Mouse (Mus musculus): ENCODE data around the gene S1pr2.
"Not testable (repeated sequence)": the region's sequence is repeated elsewhere in the genome, so short reads cannot be mapped to it uniquely, and the experiment has no call there.

The S1pr2 gene

DNA sequence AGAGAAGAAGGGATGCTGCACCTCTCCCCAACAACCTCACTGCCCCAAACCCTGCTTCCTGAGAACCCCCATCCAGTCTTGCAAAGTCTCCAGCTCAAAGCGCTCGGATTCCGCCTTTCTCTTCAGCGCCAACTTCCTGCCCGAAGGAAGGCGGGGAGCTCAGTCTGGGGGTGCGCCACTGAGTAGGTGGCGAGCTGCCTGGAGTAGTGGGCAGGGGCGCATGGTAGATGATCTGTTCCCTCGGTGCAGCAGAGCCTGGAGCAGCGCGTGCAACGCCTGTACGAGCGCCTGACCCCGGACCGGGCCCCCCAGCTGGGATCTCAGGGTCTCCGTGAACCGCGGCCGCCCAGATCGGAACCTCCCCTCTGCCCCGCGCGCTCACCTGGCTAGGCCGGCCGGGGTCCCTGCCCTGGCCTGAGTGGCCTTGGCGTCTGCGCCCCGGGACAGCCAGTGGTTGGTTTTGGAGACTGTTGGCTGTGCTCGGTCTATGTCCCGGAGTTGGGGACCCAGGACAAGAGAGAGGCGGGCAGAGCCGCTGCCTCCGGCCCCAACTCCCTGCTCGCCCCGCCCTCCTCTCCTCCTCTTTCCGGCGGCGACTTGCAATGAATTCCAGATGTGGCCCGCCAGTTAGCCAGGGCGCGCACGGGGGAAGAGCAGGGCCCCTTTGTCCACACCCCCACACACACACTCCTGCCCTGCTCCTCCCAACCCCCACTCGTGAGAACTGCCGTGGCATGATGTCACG, at the start of gene S1pr2:
Gene S1pr2 (minus strand): TSS at position 566 of the 745 bp plus-strand sequence.
- peak; percentile 90 to 94 for DNase-seq

DNA sequence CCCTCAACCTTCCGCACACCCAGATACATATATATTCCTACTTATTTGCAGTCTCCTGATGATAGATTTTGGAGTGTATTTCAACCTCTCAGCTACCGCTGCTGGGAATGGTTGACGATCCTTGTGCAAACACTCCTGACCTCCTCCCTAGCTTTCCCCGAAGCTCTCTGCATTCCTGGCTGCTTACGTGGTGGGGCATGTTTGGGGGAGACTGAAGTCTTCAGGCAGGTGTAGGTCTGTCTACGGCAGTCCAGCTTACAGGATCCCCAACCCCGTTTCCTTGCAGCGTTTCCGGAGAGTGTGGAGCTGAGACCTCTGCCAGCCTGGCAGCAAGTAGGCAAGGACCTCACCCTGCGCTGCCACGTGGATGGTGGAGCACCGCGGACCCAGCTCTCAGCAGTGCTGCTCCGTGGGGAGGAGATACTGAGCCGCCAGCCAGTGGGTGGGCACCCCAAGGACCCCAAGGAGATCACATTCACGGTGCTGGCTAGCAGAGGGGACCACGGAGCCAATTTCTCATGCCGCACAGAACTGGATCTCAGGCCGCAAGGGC, 48.8 kb upstream of the S1pr2 start:
- no peak for DNase-seq

DNA sequence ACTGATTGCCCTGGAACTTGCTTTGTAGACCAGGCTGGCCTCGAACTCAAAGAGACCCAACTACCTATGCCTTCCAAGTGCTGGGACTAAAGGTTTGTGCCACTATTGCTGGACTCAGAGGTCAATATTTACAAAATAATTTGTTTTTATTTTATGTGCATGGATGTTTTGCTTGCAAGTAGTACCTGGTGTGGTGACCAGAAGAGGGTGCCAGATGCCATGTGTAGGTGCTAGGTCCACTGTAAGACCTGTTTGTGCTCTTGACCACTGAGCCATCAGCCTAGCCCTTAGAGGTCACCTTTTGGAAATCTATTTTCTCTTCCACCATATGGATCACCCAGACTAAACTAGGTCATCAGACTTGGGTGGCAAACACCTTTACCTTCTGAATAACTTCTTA, 46.1 kb upstream of the S1pr2 start:
- DNase-seq, result no peak

DNA sequence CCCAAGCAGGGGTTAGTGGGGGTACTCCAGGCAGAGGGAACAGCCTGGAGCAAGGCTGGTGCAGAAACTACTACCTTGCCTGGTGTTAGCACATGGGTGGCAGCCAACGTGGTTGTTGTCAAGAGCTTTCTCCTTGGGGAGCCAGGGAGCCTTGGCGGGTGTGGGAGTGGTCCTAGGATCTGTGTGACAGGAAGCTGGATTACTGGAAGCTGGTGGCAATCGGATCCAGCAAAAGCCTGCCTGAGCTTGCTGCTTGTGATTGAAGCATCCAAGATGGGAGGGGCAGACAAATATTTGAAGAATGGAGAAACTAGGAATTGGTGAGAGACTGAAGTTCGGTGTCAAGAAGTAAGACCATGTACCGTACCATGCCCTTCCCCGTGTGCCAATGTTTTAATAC, 45.7 kb upstream of the S1pr2 start:
- DNase-seq, result no peak

DNA sequence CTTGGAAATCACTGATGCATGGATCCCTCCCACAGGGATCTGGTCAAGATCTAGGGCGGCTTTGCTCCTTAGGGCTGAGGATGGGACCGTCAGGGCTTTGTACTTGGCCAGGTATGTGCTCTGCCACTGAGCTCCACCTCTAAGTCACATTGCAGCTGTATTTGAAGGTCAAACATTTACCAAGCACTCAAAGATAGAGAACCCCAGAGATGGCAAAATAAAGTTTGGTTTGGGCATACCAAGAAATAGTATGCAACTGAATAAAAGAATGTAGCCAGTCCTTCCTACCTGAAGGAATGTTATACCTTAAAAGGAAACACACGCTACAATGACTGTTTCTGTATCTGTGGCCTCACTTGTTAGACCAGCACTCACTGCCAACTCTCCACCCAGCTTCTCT, 44.8 kb upstream of the S1pr2 start:
- DNase-seq, result no peak

DNA sequence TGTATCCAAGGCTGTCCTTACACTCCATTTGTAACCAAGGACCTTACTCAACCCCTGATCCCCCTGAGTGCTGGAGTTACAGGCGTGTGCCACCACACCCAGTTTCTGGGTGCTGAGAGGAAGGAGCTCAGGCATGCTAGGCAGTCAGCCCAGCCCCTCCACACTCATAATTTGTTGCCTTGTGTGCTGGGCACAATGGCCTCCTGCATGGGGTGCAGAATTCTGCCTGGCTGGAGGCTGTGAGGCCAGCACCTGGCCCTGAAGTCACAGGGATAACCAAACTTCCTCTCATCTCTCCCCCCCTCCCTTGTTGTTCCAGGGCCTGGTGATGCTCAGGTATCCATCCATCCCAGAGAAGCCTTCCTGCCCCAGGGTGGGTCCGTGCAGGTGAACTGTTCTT, 42.0 kb upstream of the S1pr2 start:
- DNase-seq, result no peak

DNA sequence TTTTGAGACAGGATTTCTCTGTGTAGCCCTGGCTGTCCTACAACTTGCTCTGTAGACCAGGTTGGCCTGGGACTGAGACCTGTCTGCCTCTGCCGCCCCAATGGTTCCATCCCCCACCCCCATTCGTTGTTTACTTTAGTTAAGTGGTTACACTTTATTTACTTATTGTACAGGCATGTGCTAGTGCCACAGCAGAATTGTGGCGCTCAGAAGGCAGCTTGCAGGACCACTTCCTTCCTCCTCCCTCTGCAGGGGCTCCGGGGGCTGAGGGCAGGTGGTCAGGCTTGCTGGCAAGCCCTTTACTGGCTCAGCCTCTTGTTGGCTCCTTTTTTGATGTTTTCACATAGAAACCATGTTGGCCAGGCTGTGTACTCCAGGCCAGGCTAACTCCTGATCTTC, 40.6 kb upstream of the S1pr2 start:
- no peak for DNase-seq

DNA sequence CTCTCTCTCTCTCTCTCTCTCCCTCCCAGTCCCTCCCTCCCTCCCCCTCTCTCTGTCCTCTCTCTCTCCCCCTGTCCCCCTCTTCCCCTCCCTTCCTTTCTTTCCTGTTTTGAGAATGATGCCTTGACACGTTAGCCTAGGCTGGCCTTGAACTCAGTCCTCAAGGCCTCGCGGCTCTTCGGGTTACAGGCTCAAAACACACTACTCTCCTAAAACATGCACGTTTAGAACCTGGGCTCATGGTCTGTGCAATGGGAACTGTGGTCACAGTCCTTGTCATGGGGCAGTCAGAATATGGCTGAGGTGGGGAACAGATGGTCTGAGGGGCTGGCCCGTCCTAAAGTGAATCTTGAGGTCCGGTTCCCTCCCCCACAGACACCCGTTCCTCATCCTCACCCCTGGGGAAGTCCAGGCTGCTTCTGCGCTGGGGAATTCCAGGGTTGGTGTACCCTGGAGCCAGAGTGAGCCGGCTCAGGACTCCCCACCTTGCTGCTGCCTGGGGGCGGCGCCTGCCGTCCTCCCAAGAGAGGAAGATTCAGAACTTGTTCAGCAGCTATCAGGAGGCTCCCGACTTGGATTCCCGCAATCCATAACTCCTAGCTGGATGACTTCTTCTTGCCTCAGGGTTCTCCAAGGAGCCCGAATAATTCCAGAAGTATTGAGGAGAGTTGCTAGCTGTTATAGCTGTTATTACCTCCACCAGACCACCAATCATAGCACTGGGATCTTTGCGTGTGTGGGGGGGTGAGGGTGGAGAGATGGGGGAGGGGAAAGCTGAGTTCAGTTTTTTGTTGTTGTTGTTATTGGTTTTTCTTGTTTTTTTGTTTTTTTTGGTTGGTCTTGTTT, 40.0 kb upstream of the S1pr2 start:
- peak; percentile 33 to 52 for DNase-seq

DNA sequence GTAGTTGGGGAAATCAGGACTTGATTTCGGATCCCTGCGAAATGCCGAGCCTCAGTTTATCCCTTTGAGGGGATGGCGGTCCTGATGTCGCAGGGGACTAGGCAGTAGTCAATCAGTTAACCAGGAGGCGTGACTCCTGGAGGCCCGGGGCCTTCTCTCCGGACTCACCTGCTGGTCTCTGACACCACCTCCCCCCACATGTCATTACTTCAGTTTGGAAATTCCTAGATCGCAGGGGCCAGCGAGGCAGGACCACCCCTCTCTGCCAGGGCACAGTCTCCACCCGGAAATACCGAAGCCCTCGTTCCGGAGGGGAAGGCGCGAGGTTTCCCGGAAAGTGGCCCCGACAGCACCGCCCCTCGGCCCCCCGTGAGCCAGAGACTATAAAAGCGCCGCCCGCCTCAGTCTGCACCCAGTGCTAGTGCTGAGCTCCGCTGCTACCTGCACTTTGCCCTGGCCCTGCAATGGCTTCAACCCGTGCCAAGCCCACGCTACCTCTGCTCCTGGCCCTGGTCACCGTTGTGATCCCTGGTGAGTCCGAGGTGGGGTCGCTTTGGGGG, 39.1 kb upstream of the S1pr2 start, which contains the start of gene Icam1:
Gene Icam1 (plus strand): TSS at position 415 of the 560 bp plus-strand sequence.
- peak; percentile 82 to 89 for DNase-seq

DNA sequence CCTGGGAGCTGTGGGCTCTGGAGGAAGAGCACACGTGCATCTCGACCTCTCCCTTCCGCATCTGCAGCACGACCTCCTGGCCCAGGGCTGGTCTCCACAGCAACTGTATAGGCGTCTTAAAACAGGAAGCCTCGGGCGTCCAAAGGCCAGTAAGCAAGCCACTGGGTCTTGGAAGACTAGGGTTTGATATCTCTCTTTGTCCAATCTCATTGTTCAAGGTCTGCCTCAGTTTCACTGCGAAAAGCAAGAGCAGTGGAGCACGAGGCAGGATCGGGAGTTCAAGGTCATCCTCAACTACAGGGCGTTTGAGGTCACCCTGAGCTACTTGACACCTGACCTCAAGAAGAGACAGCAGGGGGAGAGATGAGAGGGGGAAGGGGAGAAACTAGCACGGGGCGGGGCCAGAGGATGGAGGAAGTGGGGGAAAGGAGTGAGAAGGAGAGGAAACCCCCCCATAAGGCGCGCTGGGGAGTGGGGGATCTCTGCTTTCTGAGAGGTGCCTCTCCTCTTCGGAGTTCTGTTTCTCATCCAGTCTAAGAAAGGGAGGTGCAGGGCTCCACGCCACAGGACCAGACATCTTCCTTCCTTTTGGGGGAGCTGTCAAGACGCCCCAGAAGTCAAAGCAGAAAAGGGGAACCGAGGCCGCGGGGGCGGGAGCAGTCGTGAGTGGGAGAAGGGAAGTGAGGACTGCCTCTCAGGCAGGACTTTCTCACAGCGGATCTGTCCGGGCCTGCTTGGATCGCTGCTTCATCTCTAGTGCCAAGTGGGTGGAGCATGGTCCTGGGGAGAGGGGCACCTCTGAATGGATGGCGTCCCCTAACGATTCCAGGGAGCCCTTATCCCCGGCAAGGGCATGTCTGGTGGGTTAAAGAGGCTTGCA, 38.4 kb upstream of the S1pr2 start:
- DNase-seq, result peak; percentile 69 to 78

DNA sequence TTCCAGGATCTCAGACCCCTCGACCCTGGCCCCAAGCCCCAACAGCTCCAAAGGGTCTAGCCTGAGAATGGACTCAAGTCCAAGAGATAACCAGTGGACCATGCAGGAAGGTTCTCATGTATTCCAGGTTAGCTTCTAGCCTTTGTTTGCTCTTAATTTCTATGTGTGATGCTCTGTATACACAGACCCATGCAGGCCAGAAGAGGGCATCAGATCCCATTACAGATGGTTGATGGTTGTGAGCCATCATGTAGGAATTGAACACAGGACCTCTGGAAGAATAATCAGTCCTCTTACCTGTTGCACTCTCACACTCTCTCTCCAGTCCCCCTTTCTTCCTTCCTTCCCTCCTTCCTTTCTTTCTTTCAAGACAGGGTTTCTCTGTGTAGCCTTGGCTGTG, 35.8 kb upstream of the S1pr2 start:
- DNase-seq, result no peak

DNA sequence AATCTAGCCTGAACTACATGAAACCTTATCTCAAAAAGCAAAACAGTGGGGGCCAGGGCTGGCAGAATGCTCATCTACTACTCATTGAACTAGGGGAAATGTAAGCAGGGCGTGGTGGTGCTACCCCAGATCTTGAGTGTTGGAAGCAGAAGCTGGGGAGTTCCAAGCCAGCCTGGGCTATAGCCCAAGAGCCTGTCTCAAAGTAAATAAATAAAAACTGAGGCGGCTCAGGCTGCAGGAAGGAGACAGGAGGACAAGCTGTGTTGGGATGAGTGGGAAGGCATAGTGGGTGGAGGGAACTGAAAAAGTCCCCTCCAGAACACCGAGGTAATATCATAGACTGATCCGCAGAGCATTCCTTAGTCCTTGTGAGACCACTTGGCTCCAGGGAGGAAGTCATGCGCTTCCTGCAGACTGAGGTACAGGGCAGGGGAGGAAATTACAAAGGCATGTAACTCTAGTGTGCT, 35.3 kb upstream of the S1pr2 start:
- peak; percentile 45 to 53 for DNase-seq

DNA sequence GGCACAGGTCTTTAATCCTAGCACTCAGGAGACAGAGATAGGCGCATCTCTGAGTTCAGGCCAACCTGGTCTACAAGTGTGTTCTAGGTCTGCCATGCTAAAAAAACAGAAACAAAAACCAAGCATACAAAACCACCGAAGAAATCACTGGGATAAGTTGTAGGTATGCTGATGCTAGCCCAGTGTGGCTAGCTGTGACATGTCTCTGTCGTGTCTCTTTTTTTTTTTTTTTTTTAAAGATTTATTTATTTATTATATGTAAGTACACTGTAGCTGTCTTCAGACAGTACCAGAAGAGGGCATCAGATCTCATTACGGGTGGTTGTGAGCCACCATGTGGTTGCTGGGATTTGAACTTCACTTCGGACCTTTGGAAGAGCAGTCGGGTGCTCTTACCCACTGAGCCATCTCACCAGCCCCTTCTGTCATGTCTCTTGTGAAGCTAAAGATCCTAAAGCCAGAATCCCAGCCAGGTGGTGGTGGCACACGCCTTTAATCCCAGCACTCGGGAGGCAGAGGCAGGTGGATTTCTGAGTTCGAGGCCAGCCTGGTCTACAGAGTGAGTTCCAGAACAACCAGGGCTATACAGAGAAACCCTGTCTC, 34.5 kb upstream of the S1pr2 start:
- not testable (repeated sequence) for DNase-seq

DNA sequence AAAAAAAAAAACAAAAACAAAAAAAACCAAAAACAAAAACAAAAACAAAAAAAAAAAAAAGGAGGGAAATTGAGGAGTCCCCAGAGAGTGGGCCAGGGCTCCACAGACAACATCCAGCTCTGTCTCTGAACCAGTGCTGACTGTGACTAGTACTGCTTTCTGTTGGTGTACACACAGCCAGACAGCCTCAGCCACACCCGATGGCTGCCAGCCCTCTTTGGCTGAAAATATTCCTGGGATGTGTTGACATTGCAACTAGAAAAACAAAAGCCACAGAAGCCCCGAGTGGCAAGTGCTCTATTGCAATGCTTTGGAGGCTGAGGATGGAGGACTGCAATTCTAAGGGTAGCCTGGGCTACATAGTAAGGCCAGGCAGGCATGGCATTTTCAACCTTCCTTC, 33.8 kb upstream of the S1pr2 start:
- no peak for DNase-seq

DNA sequence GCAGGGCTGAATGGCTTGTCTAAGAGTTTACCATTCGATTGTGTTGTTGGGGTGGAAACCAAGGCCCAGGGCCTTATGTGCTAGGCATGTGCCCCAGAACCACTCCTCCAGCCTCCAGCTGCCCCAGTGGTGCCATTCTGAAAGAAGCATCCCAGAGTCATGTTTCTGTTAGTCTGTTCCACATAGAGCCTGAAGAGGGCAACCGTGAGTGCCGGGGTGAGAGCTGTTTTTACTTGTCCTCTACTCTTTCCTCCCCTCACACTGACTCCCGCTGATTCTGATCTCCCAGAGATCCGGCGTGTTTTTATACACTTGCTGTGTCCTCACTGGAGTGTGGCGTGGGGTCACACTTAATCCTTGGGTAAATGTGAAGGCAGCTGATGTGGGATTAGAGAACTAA, 31.4 kb upstream of the S1pr2 start:
- no peak for DNase-seq

DNA sequence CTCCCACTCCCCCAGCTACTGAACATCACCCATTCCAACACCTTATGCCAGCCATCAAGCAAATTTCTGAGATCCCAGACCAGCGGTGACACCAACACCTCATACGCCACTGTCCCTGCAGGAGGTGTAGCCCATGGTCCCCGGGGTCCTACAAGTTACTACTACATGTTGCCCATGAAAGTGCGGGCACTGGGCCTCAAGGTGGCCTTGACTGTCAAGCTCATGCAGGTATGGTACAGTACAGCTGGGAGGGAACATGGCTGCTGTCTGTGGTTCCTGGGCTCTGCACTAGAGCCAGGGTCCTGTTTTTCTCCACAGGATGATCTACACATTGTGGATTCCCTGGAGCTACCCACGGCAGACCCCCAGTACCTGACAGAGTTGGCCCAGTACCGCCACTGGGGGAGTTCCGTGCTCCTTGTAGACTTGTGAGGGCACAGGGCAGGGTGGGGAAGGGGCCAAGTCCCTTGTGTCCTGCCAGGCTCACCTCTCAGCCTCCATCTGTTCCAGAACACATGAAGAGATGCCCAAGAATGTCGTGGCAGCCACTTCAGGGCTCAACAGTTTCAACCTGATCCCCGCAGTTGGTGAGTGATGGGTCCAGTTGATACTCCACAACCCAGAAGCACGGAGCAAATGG, 30.9 kb upstream of the S1pr2 start:
- no peak for DNase-seq

DNA sequence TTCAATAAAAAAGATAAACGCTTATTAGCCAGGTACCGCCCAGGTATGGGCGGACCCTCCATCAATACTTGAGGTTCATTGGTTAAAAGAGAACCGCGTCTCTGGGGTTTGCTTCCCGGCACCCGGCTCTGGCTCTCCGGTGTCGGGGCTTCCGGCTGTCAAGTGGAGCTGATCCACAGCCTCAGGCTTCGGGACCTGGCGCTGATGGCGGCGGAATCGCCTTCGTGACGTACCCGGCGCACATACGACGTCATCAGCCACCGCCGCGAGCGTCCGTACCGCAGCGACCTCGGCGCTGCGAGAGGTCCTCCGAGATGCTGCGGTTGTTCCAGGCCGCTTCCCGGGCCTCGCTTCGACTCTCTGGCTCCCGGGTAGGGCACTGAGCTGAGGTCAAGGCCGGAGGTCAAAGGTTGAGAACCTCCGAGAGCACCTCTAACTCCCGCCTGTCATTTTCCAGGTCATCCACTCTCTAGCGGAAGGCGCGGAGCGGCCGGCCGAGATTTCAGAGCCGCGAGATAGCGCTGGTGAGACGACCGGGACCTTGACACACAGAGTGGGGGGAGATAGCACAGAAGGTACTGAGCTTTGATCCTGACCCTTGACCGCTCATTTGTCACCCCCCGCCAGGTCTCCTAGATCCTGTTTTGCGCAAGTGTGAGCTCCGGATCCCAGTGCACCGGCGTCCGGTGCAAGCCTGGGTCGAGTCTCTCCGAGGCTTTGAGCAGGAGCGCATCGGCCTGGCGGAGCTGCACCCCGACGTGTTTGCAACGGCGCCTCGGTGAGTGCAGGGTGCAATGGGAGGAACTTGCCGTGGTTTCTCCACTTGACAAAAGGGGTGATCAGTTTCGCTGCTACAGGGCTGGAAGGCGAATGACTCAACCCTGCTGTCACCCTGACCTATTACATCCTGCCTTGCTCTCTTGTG, 26.3 kb upstream of the S1pr2 start, which contains the start of gene Mrpl4:
Gene Mrpl4 (plus strand): TSS at position 112 of the 925 bp plus-strand sequence.
- DNase-seq, result peak; percentile 94 to 95

DNA sequence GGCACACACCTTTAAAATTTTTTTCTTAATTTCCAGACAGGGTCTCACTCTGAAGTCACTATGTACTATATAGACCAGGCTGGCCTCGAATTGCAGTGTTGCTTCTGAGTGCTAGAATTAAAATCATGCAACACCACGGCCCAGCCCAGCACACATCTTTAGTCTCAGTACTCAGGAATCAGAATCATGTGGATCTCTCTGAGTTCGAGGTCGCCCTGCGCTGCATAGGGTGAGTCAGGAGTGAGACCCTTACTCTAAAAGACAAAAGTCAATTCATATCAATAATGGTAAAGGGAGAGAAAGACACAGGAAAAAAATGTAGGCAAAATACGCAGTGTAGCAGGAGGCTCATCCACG, 25.7 kb upstream of the S1pr2 start:
- no peak for DNase-seq

DNA sequence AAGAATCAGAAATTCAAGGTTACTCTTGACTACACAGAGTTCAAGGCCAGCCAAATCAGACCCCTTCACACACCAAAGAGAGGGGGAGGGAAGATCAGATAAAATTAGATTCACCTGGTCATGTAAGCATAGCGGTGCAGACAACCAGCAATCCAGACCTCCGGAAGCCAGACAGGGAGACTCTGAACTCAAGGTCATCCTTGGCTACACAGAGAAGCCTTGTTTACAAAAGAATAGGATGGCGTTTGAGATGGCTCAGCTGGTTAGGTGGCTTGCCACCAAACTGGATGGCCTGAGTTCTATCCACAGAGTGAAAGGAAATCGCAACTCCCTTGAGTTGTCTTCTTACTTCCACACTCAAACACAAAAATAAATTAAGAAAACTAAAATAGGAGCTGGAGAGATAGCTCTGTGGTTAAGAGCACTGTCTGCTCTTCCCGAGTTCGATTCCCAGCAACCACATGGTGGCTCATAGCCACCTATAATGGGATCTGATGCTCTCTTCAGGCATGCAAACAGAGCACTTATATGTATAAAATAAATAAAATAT, 25.1 kb upstream of the S1pr2 start:
- DNase-seq, result no peak

DNA sequence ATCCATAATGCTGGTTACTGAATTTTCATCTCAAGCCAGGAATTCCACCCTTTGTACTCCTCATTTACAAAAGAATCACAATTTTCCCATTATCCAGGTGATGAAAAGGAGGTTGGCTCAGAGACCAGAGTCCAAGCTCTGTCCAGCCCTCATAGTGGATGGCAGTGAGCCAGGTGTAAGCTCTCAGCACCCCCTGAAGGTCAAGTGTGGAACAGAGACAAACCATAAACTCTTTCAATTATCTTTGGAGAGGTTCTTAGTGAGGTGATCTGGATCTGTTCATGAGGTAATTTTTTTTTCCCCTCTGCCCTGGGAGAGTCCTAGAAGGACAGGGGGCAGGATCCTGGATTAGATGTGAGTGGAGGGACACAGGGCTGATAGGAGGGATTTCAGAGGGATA, 24.2 kb upstream of the S1pr2 start:
- DNase-seq, result peak; percentile 42 to 66

Data from kidney, postnatal 4 days (tissue).